In the genomic region with DNA sequence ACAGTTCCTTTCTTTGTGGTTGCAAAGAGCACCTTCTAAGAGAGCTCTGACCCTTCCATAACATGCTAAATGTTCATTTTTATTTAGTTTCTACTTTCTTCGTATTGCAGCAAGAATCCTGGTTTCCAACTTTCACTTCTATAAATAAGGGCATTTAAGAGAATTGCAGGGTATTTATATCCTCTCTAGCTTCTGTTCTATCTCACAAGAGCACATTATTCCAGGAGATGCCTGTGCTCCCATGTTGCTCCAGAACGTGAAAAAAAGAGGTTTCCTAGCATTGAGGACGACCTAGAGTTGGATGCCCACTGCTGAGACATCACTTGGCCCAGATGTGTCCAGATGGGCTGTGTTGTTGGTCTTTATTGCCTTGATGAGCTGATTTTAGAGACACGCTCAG, we compare ENCODE assay signal across 17 mouse cellular contexts.
"Had no signal": no experiment of that assay in that cellular context is flagged by ENCODE, and none has a peak within 500 bp of the region (broad histone marks: within the 10 kb centered on the region; RNA-seq: fewer than 3 reads in every experiment).

No protein-coding gene starts in this region.

- H3K36me3 ChIP-seq: liver, embryonic 13.5 days; midbrain, embryonic 12.5 days; neural tube, embryonic 13.5 days; stomach, embryonic 15.5 days had no signal

- ATAC-seq: intestine, postnatal 0 days; midbrain, embryonic 16.5 days had no signal

- H3K9ac ChIP-seq: liver, embryonic 13.5 days; midbrain, embryonic 12.5 days; neural tube, embryonic 13.5 days; stomach, embryonic 15.5 days had no signal

- H3K4me1 ChIP-seq: liver, embryonic 13.5 days; midbrain, embryonic 12.5 days; neural tube, embryonic 13.5 days; stomach, embryonic 15.5 days had no signal

- H3K27ac ChIP-seq: kidney, postnatal 0 days; layer of hippocampus, adult 2 months; liver, embryonic 13.5 days; macrophage; midbrain, embryonic 12.5 days; neural tube, embryonic 13.5 days; stomach, embryonic 15.5 days had no signal

- H3K4me2 ChIP-seq: liver, embryonic 13.5 days; midbrain, embryonic 12.5 days; neural tube, embryonic 13.5 days; stomach, embryonic 15.5 days had no signal

- H3K27me3 ChIP-seq: liver, embryonic 13.5 days; midbrain, embryonic 12.5 days; neural tube, embryonic 13.5 days; stomach, embryonic 15.5 days had no signal

- H3K9me3 ChIP-seq: liver, embryonic 13.5 days; midbrain, embryonic 12.5 days; neural tube, embryonic 13.5 days; stomach, embryonic 15.5 days had no signal

- H3K4me3 ChIP-seq: layer of hippocampus, adult 2 months; liver, embryonic 13.5 days; midbrain, embryonic 12.5 days; myocyte; neural tube, embryonic 13.5 days; stomach, embryonic 15.5 days had no signal

- DNase-seq: kidney, adult 2 months; layer of hippocampus, adult 9-11 months; liver, embryonic 13.5 days; lung, adult 2 months; right cerebral cortex, postnatal 25 days; spleen, adult 18-20 months; thymus, adult 18-20 months; thymus, postnatal 4 days had no signal
